Mouse (Mus musculus) embryonic fibroblast, embryonic 13.5 days (primary cell): Measurements from ENCODE around the gene Rsph14.

ENCODE experiments used
- CTCF ChIP-seq: IDR thresholded peaks from 2 replicates; pipeline ENCODE4 v1.5.1; 2011; ENCODE audit warnings: mild to moderate bottlenecking, control low read depth, low read length, moderate library complexity, borderline replicate concordance; ENCODE audit not compliant: insufficient read depth
- POLR2A ChIP-seq: IDR thresholded peaks from 2 replicates; pipeline ENCODE4 v1.6.1; 2011; ENCODE audit warnings: low read depth, mild to moderate bottlenecking, control low read depth, low read length, moderate library complexity

DNA sequence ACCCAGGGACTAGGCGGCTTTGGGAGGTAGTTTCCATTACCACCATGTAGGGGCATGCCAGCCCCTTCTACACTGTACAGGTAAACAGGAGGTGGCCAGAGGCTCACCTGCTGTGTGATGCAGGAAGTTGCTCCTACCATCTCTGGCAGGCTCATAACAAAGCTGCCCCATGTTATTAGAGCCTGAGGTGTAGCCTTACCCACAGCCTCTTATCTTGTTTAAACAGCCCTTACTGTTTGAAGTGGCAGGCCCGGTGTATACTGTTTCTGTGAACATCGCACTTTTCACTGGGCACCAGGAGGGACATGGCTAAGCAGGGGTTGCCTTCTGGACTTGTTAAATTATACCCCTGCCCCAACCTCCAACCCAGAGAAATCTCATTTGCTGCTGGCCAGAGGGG, 28.3 kb downstream of the Rsph14 start:
- TF ChIP-seq CTCF (no peak), POLR2A (no peak)
